Mouse (Mus musculus): ENCODE measurements around the gene Gm28308.
A peak's percentile ranks its signal among the peaks of the same experiment; 100 is the strongest.

Gene Gm28308

GRCm38 (mm10) chr6:52219234-52219942, 6.2 kb upstream of the Gm28308 start:
- DNase-seq (ENCODE audit: low spot score in 2 of 2) = no peak

GRCm38 (mm10) chr6:52218643-52219215, 5.6 kb upstream of the Gm28308 start:
- no peak for DNase-seq (ENCODE audit: low spot score in 2 of 2)

- DNase-seq (ENCODE audit: low spot score in 2 of 2) = no peak
These were observed 4.9 kb upstream of the Gm28308 start for GRCm38 (mm10) chr6:52217895-52218642.

- DNase-seq (ENCODE audit: low spot score in 2 of 2) = no peak
These were observed 4.3 kb upstream of the Gm28308 start for GRCm38 (mm10) chr6:52217459-52217768.

- DNase-seq (ENCODE audit: low spot score in 2 of 2) = no peak
These were observed 3.7 kb upstream of the Gm28308 start for GRCm38 (mm10) chr6:52216691-52217458.

- DNase-seq (ENCODE audit: low spot score in 2 of 2) = no peak
These were observed 2.8 kb upstream of the Gm28308 start for GRCm38 (mm10) chr6:52215771-52216535.

GRCm38 (mm10) chr6:52215070-52215469, 1.9 kb upstream of the Gm28308 start:
- DNase-seq (ENCODE audit: low spot score in 2 of 2) = no peak

- no peak for DNase-seq (ENCODE audit: low spot score in 2 of 2)
These were observed 1.1 kb upstream of the Gm28308 start for GRCm38 (mm10) chr6:52214271-52214670.

- no peak for DNase-seq (ENCODE audit: low spot score in 2 of 2)
These were observed 502 bp downstream of the Gm28308 start for GRCm38 (mm10) chr6:52212556-52213118.

GRCm38 (mm10) chr6:52211961-52212360, 1.2 kb downstream of the Gm28308 start:
- DNase-seq (ENCODE audit: low spot score in 2 of 2) = no peak

GRCm38 (mm10) chr6:52211170-52211935, 1.8 kb downstream of the Gm28308 start:
- DNase-seq (ENCODE audit: low spot score in 2 of 2) = peak in 1 of 2 experiments; percentile 23

GRCm38 (mm10) chr6:52209685-52210046, 3.5 kb downstream of the Gm28308 start:
- no peak for DNase-seq (ENCODE audit: low spot score in 2 of 2)

GRCm38 (mm10) chr6:52208868-52209684, 4.1 kb downstream of the Gm28308 start:
- no peak for DNase-seq (ENCODE audit: low spot score in 2 of 2)

GRCm38 (mm10) chr6:52208072-52208867, 4.9 kb downstream of the Gm28308 start, which contains the start of gene Hoxa6:
Gene Hoxa6 (minus strand): TSS chr6:52208722.
- no peak for DNase-seq (ENCODE audit: low spot score in 2 of 2)

- no peak for DNase-seq (ENCODE audit: low spot score in 2 of 2)
These were observed 5.5 kb downstream of the Gm28308 start for GRCm38 (mm10) chr6:52207684-52207976.

GRCm38 (mm10) chr6:52206882-52207683, 6.1 kb downstream of the Gm28308 start:
- no peak for DNase-seq (ENCODE audit: low spot score in 2 of 2)

- DNase-seq (ENCODE audit: low spot score in 2 of 2) = no peak
These were observed 7.2 kb downstream of the Gm28308 start for GRCm38 (mm10) chr6:52205638-52206621.

Data from frontal cortex, postnatal 25 days (tissue).